Mouse (Mus musculus) heart, embryonic 10.5 days (tissue): ENCODE measurements around the gene C1d. TPM values are rescaled to one million over a fixed set of nuclear protein-coding genes. Genes with fewer than 3 reads are reported as not detected.

Experiments
- DNase-seq: peaks from one replicate; pipeline ENCODE4 v3.0.0-alpha.2; 2017; ENCODE audit warnings: low spot score
- H3K27ac ChIP-seq: fragments of 300-500 bp; sonication (generic); 2 replicates; pipeline ENCODE4 v1.5.1; 2016; ENCODE audit warnings: mild to moderate bottlenecking
- H3K27me3 ChIP-seq: fragments of 300-500 bp; sonication (generic); 2 replicates; pipeline ENCODE4 v1.6.1; 2016; ENCODE audit warnings: mild to moderate bottlenecking; ENCODE audit not compliant: poor library complexity, insufficient read depth, severe bottlenecking
- H3K36me3 ChIP-seq: fragments of 300-500 bp; sonication (generic); 2 replicates; pipeline ENCODE4 v1.6.1; 2016; ENCODE audit warnings: mild to moderate bottlenecking, moderate library complexity
- H3K4me1 ChIP-seq: fragments of 300-500 bp; sonication (generic); 2 replicates; pipeline ENCODE4 v1.6.1; 2016; ENCODE audit warnings: mild to moderate bottlenecking
- H3K4me3 ChIP-seq: fragments of 300-500 bp; sonication (generic); 2 replicates; pipeline ENCODE4 v1.5.1; 2016; ENCODE audit warnings: mild to moderate bottlenecking, moderate library complexity
- H3K9me3 ChIP-seq: fragments of 300-500 bp; sonication (generic); 2 replicates; pipeline ENCODE4 v1.6.1; 2016; ENCODE audit warnings: mild to moderate bottlenecking, moderate library complexity
- WGBS: fragments of 180-500 bp; shearing (Covaris S2); methylation state at CpG from one replicate; pipeline ENCODE4 v1.1.7; 2016; 5-methylcytosine and 5-hydroxymethylcytosine counted together
- polyA plus RNA-seq: library from polyadenylated mRNA; unstranded; fragments of >200 nt; fragmentation: Nextera tagmentation; extraction: Ambion mirVana; gene quantifications from 2 replicates; pipeline ENCODE4 v1.2.1, GENCODE M21; 2016

C1d gene
- polyA plus RNA-seq, 1 experiment from 2014 or later = 94.1 TPM

DNA sequence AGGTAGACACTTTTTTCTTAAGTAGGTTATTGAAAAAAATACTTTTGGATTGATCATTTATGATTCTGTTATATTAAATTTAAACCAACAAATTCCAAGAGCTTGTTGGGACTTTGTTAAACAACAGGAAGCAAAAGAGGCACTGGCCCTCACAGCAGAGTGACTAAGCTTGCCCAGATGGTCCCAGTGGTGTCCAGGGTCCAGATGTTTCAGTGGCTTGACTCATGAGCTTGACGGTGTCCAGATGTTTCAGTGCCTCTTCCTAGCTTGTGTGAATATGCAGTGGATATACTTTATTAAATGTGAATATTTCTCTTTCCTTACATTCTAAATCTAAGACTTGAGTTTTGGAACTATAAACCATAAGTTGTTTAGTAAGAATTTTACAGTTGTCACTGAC, 11.4 kb downstream of the C1d start:
- no peaks in the 10 kb centered on the region for H3K27me3 ChIP-seq
- H3K9me3 ChIP-seq = no peaks in the 10 kb centered on the region
- H3K4me3 ChIP-seq = no peak overlapping the region
- peaks cover 16% of the 10 kb centered on the region for H3K36me3 ChIP-seq
- H3K27ac ChIP-seq = no peak overlapping the region
- H3K4me1 ChIP-seq = no peaks in the 10 kb centered on the region
- 85% methylated on average over 1 of the region's 1 CpGs for WGBS
- no peak for DNase-seq

DNA sequence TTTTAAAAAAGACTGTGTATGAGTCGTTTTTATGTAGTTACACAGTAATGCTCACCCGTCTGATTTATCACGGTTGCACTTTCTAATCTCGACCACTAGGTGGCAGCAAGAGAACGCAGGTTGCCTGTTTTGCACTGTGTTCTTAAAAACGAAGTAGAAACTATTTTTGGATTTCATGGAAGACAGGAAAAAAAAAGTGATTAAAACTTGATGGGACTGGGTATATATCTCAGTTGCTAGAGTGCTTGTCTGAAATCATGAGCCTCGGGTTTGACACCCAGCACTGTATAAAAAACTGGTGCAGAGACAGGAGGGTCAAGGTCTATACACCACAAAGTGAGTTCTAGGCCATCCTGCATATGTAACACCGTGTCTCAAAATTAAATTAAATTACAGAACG, 22.6 kb downstream of the C1d start:
- no peak for DNase-seq

DNA sequence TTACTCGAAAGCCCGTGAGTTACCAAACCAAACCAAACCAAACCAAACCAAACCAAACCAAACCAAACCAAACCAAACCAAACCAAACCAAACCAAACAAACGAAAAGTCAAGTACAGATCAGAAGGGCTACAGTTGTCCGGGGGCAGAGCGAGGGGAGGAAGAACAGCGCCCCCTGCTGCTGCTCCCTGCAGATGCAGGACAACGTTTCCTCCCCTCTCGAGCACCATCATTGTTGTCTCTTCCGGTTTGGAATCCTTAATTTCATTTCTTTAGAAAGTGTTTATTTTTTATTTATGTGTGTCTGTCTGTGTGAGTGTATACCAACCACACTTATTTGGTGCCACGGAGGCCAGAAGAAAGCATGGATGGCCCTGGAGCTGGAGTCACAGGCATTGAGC, 26.7 kb downstream of the C1d start:
- Histone ChIP-seq H3K27ac (no peak overlapping the region), H3K9me3 (no peaks in the 10 kb centered on the region), H3K27me3 (no peaks in the 10 kb centered on the region), H3K36me3 (no peaks in the 10 kb centered on the region), H3K4me1 (no peaks in the 10 kb centered on the region), H3K4me3 (no peak overlapping the region)
- 66% methylated on average over 10 of the region's 10 CpGs for WGBS
- no peak for DNase-seq

More for the DNA sequence above, 22.6 kb downstream of the C1d start:
- Histone ChIP-seq H3K27me3 (no peaks in the 10 kb centered on the region), H3K4me3 (no peak overlapping the region), H3K9me3 (no peaks in the 10 kb centered on the region), H3K27ac (no peak overlapping the region), H3K4me1 (no peaks in the 10 kb centered on the region), H3K36me3 (no peaks in the 10 kb centered on the region)
- WGBS = 16% methylated on average over 9 of the region's 9 CpGs

DNA sequence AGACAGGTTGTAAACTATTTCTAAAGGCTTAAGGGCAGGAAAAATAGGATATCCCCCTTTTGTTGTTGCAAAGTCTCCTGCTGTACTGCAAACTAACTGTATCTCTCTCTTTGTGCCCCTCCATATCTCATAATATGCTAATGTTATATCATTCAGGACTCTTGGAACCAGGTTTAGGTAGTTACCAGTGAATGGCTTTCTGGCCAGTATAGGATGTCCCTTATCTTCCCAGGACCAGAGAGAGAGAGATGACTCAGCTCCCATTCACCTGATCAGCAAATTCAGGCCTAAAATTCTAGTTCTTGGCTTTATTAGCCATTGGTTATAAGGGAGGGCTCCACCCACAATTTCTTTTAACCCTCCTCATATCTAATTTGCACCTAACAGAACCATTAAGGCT, 31.5 kb downstream of the C1d start:
- no peak overlapping the region for H3K4me3 ChIP-seq
- no peaks in the 10 kb centered on the region for H3K27me3 ChIP-seq
- H3K27ac ChIP-seq = no peak overlapping the region
- no peak for DNase-seq
- no peaks in the 10 kb centered on the region for H3K4me1 ChIP-seq
- H3K9me3 ChIP-seq = no peaks in the 10 kb centered on the region
- H3K36me3 ChIP-seq = no peaks in the 10 kb centered on the region

DNA sequence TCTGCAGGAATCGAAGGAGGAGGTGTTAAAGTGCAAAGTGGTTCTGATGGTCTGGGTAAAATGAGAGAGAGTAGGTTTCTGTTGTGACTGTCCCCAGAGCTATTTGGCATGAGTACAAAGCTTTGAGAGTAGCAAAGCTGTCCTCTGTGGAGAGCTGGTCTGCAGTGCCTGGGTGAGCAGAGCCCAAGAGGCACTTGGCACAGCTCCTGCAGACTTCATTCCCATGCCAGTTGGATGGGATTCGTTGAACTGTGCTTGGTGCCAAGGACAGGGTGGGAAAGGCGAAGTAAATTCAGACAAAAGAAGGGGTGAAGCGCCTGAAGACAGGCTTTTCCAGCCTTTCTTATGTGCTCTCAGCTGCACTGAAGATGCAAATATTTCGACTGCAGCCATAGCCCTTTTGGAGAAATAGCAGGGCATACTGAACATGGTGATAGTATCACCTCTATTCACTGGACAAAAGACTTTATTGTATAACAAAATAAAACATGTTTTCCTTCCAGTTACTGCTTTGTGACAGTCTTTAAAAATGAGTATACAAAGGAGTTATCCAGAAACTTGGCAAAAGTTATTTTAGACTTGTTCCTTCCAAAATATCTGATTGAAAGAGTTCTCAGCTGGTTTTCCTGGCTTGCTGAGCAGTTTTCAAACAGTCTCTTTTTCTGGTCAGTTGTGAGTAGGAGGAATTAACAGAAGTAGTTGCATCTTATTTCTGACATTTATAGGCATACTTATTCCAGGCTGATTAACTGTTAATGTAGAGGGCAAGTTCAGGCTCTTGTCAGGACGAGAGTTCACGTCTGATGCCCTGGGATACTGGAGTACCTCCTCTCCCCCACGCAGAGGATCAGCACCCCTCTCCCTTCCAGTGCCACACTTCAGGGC, 48.9 kb downstream of the C1d start:
- Histone ChIP-seq H3K4me3 (no peak overlapping the region), H3K36me3 (no peaks in the 10 kb centered on the region), H3K27me3 (no peaks in the 10 kb centered on the region), H3K9me3 (no peaks in the 10 kb centered on the region), H3K4me1 (no peaks in the 10 kb centered on the region), H3K27ac (no peak overlapping the region)
- 73% methylated on average over 8 of the region's 8 CpGs for WGBS
- DNase-seq = no peak

DNA sequence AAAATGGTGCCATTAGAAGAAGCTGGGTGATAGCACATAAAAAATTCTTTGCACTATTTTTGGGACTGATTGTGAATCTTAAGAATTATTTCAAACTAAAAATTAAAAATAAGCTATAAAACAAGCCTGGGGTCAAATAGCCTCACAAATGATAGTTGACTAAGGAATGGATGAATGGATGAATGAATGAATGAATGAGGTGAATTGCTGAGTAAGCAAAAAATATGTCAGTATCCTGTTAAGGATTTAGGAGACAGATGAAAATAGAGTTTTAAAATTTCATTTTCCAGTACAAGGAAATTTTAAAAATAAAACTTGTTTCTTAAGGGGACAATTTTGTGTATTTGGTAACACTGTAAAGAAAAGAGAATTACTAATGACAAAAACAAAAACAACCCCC, 50.1 kb downstream of the C1d start:
- H3K36me3 ChIP-seq = no peaks in the 10 kb centered on the region
- no peak for DNase-seq

More for the DNA sequence above, 50.1 kb downstream of the C1d start:
- Histone ChIP-seq H3K27me3 (no peaks in the 10 kb centered on the region), H3K4me3 (no peak overlapping the region), H3K9me3 (no peaks in the 10 kb centered on the region), H3K27ac (no peak overlapping the region), H3K4me1 (no peaks in the 10 kb centered on the region)

Other genes with a start within 250 kb of the C1d start
- 7.2 and 12.7 TPM in 2 replicates for gene Cnrip1, start 206.0 kb upstream of the C1d start, polyA plus RNA-seq
- gene Plek, start 205.2 kb upstream of the C1d start, polyA plus RNA-seq = 5.6 and 10.6 TPM in 2 replicates
- gene Ppp3r1, start 98.3 kb upstream of the C1d start, polyA plus RNA-seq = 75.1 and 76.7 TPM in 2 replicates
- 22.8 and 27.6 TPM in 2 replicates for gene Wdr92, start 75.5 kb upstream of the C1d start, polyA plus RNA-seq
- gene Pno1, start 46.0 kb upstream of the C1d start, polyA plus RNA-seq = 95.4 and 114 TPM in 2 replicates